Mouse (Mus musculus) myocyte (in vitro differentiated cells): ENCODE measurements around the gene Sstr3. TPM values are rescaled to one million over a fixed set of nuclear protein-coding genes. Genes with fewer than 3 reads are reported as not detected.

Experiments
- H3K27me3 ChIP-seq: one replicate; pipeline ENCODE4 v1.6.1; 2011; ENCODE audit not compliant: control insufficient read depth, insufficient read depth, insufficient read length
- H3K36me3 ChIP-seq: one replicate; pipeline ENCODE4 v1.6.1; 2011; ENCODE audit not compliant: control insufficient read depth, insufficient read depth
- H3K4me2 ChIP-seq: one replicate; pipeline ENCODE4 v1.6.1; 2011; ENCODE audit warnings: low read depth, control low read depth
- H3K4me3 ChIP-seq: one replicate; pipeline ENCODE4 v1.5.1; 2011; ENCODE audit warnings: mild to moderate bottlenecking, control low read depth, moderate library complexity
- H3K79me2 ChIP-seq: one replicate; pipeline ENCODE4 v1.6.1; 2011; ENCODE audit not compliant: control insufficient read depth, insufficient read depth
- H3ac ChIP-seq: one replicate; pipeline ENCODE4 v1.6.1; 2011; ENCODE audit not compliant: control insufficient read depth, insufficient read length
- CEBPB ChIP-seq: IDR thresholded peaks from 2 replicates; pipeline ENCODE4 v1.6.1; 2011; ENCODE audit warnings: mild to moderate bottlenecking, moderate library complexity; ENCODE audit not compliant: poor library complexity, insufficient read depth, severe bottlenecking
- E2F4 ChIP-seq: IDR thresholded peaks from one replicate; pipeline ENCODE4 v1.6.1; 2011; ENCODE audit warnings: mild to moderate bottlenecking, control low read depth, moderate library complexity; ENCODE audit not compliant: insufficient read depth
- MAX ChIP-seq: IDR thresholded peaks from one replicate; pipeline ENCODE4 v1.6.1; 2011; ENCODE audit warnings: low read depth, mild to moderate bottlenecking, control low read depth
- MYOD1 ChIP-seq, 3 experiments: IDR thresholded peaks; one replicate each; pipeline ENCODE4 v1.6.1; 2011; ENCODE audit warnings: control low read depth in 2 of 3, low read depth in 2 of 3, mild to moderate bottlenecking in 2 of 3, moderate library complexity in 1 of 3; ENCODE audit not compliant: insufficient read length in 2 of 3, control insufficient read depth in 1 of 3
- MYOG ChIP-seq, 3 experiments: IDR thresholded peaks; one replicate each; pipeline ENCODE4 v1.6.1; 2011; ENCODE audit warnings: control low read depth in 2 of 3, low read depth in 2 of 3, mild to moderate bottlenecking in 2 of 3; ENCODE audit not compliant: insufficient read length in 2 of 3, control insufficient read depth in 1 of 3, insufficient read depth in 1 of 3
- POLR2A ChIP-seq: IDR thresholded peaks from one replicate; pipeline ENCODE4 v1.6.1; 2011; ENCODE audit warnings: low read depth, mild to moderate bottlenecking, control low read depth, moderate library complexity; ENCODE audit not compliant: insufficient read length
- POLR2AphosphoS2 ChIP-seq: IDR thresholded peaks from one replicate; pipeline ENCODE4 v1.6.1; 2011; ENCODE audit warnings: low read depth, control low read depth; ENCODE audit not compliant: insufficient read length
- REST ChIP-seq: IDR thresholded peaks from one replicate; pipeline ENCODE4 v1.6.1; 2011; ENCODE audit warnings: mild to moderate bottlenecking, control low read depth, moderate library complexity; ENCODE audit not compliant: insufficient read depth, insufficient read length
- SRF ChIP-seq: IDR thresholded peaks from one replicate; pipeline ENCODE4 v1.6.1; 2011; ENCODE audit warnings: low read depth; ENCODE audit not compliant: control insufficient read depth, insufficient read length
- TCF12 ChIP-seq: IDR thresholded peaks from one replicate; pipeline ENCODE4 v1.6.1; 2011; ENCODE audit warnings: mild to moderate bottlenecking, control low read depth; ENCODE audit not compliant: poor library complexity, insufficient read depth, severe bottlenecking
- TCF3 ChIP-seq: IDR thresholded peaks from one replicate; pipeline ENCODE4 v1.6.1; 2011; ENCODE audit warnings: low read depth, control low read depth; ENCODE audit not compliant: insufficient read length
- USF1 ChIP-seq: IDR thresholded peaks from one replicate; pipeline ENCODE4 v1.6.1; 2011; ENCODE audit warnings: low read depth, mild to moderate bottlenecking, control low read depth, moderate library complexity
- polyA plus RNA-seq: library from polyadenylated mRNA; unstranded; fragments of >200 nt; fragmentation: generic; extraction: Trizol; gene quantifications from one replicate; pipeline ENCODE4 v1.2.1, GENCODE M21; 2012; ENCODE audit warnings: missing spikeins

The Sstr3 gene
- not detected for polyA plus RNA-seq

DNA sequence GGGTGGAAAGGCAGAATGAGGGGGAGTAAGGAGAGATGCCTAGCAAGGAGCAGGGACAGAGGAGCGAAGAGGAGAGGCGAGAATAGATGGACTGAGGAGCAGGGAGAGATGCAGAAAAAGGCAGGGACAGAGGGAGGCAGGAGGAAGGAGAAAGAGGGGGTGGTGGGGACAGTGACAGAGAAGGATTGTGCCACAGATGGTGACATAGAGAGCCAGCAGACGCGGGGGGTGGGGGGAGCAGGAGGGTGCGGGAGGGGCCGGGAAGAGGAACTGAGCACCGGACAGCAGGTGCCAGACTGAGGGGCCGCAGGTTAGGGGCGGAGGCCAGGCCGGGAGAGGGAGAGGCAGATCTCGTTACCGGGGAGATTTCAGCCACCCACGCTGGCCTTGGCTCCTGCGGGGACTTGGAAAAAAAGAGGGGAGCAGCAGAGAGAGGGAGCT lies at the start of gene Sstr3:
Gene Sstr3, minus strand, starts transcription at position 125 of the 441 bp plus-strand sequence.
- no peak within 1 kb of the TSS for H3K4me3 ChIP-seq
- H3K27me3 ChIP-seq = peaks cover 47% of the 10 kb centered on the region
- TF ChIP-seq SRF = no peak
- TF ChIP-seq TCF12 = no peak
- TF ChIP-seq MAX = no peak
- TF ChIP-seq CEBPB = no peak
- TF ChIP-seq MYOG (IDR thresholded peaks at IDR 0.05; ENCODE audit: control insufficient read depth in 1 of 3, insufficient read depth in 1 of 3, insufficient read length in 2 of 3, low read depth in 2 of 3) = no peak
- TF ChIP-seq REST = no peak
- no peak for TF ChIP-seq MYOD1 (IDR thresholded peaks at IDR 0.05; ENCODE audit: control insufficient read depth in 1 of 3, insufficient read length in 2 of 3, low read depth in 2 of 3)
- no peak within 1 kb of the TSS for H3ac ChIP-seq
- H3K4me2 ChIP-seq = no peak within 1 kb of the TSS
- no peaks in the 10 kb centered on the region for H3K79me2 ChIP-seq
- H3K36me3 ChIP-seq = no peaks in the 10 kb centered on the region

DNA sequence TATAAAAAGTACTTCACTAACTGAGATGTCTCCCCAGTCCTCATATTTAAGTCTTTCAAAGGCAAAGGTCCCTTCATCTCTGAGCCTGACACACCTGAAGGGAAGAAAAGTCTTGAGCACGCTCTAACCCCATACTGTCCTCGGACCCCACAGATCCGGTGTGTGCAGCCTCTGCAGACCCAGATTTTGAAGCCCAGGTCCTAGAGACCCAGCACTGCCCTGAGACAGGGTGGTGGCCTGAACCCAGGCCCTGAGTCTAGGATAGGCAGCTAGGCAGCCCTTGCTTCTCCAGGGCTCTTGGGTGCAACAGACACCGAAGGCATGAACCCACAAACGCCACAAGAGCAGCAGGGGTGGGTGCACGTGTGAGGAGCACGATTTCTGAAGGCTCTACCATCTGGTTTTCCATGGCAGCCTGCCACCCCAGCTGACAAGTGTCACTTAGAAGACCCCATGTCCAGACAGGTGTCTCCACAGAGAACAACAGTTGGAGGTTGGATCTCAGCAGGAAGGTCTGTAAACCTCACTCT lies 49.5 kb upstream of the Sstr3 start:
- H3ac ChIP-seq = no peak overlapping the region
- no peak overlapping the region for H3K4me3 ChIP-seq
- TF ChIP-seq MYOG (IDR thresholded peaks at IDR 0.05; ENCODE audit: control insufficient read depth in 1 of 3, insufficient read depth in 1 of 3, insufficient read length in 2 of 3, low read depth in 2 of 3) = no peak
- TF ChIP-seq POLR2AphosphoS2 = no peak
- no peak for TF ChIP-seq MAX
- TF ChIP-seq USF1 = no peak
- no peak for TF ChIP-seq MYOD1 (IDR thresholded peaks at IDR 0.05; ENCODE audit: control insufficient read depth in 1 of 3, insufficient read length in 2 of 3, low read depth in 2 of 3)
- TF ChIP-seq CEBPB = no peak
- TF ChIP-seq SRF = no peak
- no peak for TF ChIP-seq TCF12
- TF ChIP-seq TCF3 = no peak
- TF ChIP-seq POLR2A = no peak
- no peaks in the 10 kb centered on the region for H3K36me3 ChIP-seq
- no peaks in the 10 kb centered on the region for H3K79me2 ChIP-seq
- peaks cover 16% of the 10 kb centered on the region for H3K27me3 ChIP-seq
- no peak overlapping the region for H3K4me2 ChIP-seq

DNA sequence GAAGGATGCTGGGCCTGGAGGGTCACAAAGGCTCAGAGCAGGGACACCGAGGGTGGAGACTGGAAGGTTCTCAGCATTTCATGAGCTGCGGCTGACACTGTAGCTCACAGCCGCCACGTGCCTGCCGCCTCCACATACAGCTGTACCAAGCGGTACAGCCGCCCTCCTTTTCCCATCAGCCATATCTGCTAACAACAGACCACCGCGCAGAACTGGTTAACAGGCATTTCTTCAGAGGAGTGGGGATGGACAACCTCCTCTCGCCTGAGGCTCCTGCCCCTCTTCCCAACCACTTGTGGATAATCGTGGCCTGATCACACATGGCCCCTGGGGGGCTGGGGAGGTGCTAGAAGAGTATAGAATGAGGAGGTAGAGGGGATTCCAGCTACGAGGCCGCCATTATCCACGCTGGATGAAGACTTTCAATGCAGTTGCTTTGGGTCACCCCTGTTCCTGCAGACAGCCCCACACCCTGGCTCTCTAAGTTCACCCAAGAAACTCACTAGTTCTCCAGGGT lies 48.0 kb upstream of the Sstr3 start:
- H3K4me3 ChIP-seq = no peak overlapping the region
- H3K4me2 ChIP-seq = no peak overlapping the region
- no peaks in the 10 kb centered on the region for H3K36me3 ChIP-seq
- H3ac ChIP-seq = no peak overlapping the region
- no peaks in the 10 kb centered on the region for H3K79me2 ChIP-seq
- TF ChIP-seq SRF (no peak), MAX (no peak), POLR2A (no peak), USF1 (no peak), POLR2AphosphoS2 (no peak), E2F4 (no peak), TCF12 (no peak), REST (no peak), CEBPB (no peak), TCF3 (no peak), MYOG (IDR thresholded peaks at IDR 0.05; ENCODE audit: control insufficient read depth in 1 of 3, insufficient read depth in 1 of 3, insufficient read length in 2 of 3, low read depth in 2 of 3) (no peak), MYOD1 (IDR thresholded peaks at IDR 0.05; ENCODE audit: control insufficient read depth in 1 of 3, insufficient read length in 2 of 3, low read depth in 2 of 3) (no peak)
- peaks cover 12% of the 10 kb centered on the region for H3K27me3 ChIP-seq

DNA sequence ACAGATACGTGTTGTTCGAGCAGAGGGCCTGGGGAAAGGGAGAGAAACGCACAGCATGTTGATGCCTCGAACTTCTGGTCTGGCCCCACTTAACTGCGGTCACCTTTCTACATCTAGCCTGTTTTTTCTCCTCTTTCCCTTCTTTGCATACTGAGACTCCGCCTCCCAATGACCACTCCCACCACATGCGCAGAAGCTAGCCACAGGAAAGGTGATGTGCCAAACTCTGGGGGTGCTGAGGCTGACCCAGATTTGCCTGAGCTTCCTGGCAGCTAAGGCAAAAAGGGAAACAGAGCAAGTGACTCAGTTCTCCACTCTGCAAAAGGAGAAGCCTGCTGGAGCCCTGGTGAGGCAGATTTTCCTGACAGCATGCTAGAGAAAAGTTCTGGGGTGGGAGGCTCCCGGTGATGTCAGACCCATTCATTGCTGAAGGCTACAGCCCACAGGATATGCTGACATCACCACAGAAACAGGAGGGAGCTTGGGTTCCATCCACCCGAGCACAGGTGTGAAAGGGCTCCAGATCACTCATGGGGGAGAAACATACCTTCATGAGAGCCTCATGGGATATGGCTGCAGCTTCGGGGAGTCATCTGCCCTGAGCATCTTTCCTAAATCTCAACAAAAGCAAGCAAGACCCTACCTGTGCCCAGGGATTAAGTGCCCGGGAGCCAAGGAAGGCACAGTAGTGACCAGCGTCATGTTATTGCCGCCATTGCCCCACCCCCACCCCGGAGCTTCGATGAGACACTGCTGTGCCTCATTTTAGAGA lies 47.4 kb upstream of the Sstr3 start:
- Histone ChIP-seq H3K79me2 (no peaks in the 10 kb centered on the region), H3K4me3 (no peak overlapping the region), H3K27me3 (peaks cover 12% of the 10 kb centered on the region), H3K36me3 (no peaks in the 10 kb centered on the region), H3K4me2 (no peak overlapping the region), H3ac (no peak overlapping the region)
- TF ChIP-seq POLR2A (no peak), CEBPB (no peak), SRF (no peak), E2F4 (no peak), MYOD1 (IDR thresholded peaks at IDR 0.05; ENCODE audit: control insufficient read depth in 1 of 3, insufficient read length in 2 of 3, low read depth in 2 of 3) (no peak), MAX (no peak), TCF3 (no peak), POLR2AphosphoS2 (no peak), REST (no peak), USF1 (no peak), TCF12 (no peak), MYOG (IDR thresholded peaks at IDR 0.05; ENCODE audit: control insufficient read depth in 1 of 3, insufficient read depth in 1 of 3, insufficient read length in 2 of 3, low read depth in 2 of 3) (no peak)
